Mouse (Mus musculus): Measurements from ENCODE around the gene Slc12a3.
"Not testable (repeated sequence)": the region's sequence is repeated elsewhere in the genome, so short reads cannot be mapped to it uniquely, and the experiment has no call there.

Gene Slc12a3

DNA sequence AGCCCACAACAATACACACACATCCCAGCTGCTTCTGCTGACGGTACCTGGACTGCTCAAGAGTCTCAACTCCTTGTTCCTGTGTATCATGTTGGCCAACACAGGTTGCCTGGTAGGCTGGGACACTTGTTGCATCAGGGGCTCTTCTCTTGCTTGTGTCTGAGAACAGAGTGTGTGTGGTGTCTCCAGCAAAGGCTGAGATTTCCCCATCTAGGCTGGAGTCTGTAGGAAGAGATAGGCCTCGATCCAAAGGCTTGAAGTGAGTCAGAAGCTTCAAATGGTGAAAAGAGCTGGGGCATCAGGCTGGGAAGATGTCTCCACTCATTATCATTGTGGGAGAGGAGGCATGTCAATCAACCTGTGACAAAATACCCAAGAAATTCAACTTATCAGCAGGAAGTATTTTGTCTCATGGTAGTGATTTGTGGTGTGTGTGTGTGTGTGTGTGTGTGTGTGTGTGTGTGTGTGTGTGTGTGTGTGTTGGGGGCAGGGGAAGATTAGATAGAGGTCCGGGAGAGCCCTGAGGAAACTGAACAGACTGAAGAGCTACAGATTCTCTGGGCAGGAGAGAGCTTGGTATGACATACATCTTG lies 70.5 kb downstream of the Slc12a3 start:
- DNase-seq (ENCODE audit: low spot score in 2 of 2) = no peak

DNA sequence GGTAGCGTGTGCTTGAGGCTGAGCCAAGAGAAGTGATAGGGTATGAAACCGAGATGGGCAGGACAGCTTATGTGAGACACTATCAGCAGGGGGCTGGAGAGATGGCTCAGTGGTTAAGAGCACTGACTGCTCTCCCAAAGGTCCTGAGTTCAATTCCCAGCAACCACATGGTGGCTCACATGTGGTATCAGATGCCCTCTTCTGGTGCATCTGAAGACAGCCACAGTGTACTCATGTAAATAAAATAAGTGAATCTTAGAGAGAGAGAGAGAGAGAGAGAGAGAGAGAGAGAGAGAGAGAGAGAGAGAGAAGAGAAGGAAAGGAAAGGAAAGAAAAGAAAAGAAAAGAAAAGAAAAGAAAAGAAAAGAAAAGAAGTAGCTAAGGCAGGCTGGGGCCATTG lies 71.0 kb downstream of the Slc12a3 start:
- not testable (repeated sequence) for DNase-seq (ENCODE audit: low spot score in 2 of 2)

DNA sequence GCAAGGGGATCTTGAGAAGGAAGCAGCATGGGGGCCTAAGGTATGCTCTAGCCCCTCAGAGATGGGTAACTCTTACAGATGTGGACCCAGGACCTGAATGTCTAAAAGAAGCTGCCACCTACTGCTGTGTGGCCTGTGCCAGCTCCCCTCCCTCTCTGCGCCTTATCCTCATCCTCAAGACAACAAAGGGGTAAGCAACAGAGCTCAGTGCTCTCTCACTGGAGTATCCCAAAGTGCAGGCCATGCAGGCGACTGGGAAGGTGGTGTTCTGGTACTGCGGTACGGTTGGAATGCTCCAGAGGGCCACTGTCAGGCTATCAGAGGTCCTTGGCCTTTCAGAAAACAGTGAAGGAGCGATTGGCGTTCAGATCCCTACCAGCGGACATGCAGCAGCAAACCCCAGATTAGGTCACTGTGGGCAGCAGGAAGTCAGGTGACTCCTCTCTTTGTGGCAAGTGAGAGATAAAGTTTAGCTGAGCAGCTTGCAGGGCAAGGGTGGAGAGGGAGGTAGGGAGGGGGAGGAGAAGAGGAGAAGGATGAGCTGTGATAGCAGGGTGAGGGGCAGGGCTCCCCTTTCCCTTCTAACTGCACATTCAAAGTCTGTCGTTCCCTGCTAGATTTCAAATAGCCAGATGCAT lies 79.6 kb downstream of the Slc12a3 start:
- DNase-seq (ENCODE audit: low spot score in 2 of 2) = no peak

DNA sequence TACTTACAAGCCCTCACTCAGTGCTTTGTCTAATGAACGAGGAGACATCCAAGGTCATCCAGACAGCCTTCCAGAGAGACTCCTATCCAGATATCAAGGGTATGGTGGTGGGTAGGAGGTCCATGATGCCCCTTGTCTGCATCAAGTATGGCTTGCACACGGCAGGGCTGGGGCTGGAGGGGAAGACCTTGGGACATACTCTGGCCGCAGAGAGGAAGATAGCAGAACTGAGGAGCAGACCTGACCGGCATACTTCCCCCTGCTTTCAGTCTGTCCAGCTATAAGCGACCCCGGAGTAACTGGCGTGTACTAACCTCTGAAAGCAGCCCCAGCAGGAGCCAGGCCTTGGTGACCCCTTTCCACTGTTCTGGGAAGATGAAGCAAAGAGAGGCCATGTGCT lies 80.5 kb downstream of the Slc12a3 start:
- DNase-seq (ENCODE audit: low spot score in 2 of 2) = no peak

DNA sequence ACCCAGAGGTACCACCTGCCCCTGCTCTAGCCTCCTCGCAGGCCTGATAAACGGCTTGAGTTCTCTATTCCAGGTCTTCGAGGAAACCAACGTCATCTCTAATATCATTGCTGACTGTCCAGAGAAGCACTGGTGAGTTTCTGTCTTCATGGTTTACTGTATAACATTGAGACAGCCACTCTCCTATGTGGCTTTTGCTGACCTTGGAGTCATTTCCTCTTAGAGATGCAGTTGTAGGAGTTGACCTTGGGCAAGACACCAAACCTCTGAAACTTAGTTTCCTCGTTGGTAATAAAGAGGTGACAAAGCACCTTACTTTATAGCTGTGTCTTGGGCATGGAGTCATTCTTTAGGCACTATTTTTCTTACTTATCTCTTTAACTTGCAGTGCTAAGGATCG lies 83.5 kb downstream of the Slc12a3 start:
- no peak for DNase-seq (ENCODE audit: low spot score in 2 of 2)

DNA sequence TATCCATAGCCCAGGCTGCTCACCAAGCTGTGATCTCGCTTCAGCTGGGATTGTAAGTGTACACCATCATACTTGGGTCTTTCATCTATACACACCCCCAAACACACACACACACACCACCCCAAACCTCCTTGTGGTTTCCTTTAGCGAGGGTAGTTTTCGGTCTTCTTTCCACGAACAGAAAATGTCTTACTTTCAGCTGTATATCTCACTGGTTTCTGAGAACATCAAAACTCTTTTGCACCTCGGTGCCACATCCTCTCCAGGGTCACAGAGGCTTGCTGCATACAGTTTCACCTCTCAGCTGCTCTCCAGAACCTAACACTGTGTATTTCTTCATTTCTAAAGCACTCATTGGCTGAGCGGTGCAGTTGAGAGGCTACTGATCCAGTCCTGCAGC lies 84.5 kb downstream of the Slc12a3 start:
- DNase-seq (ENCODE audit: low spot score in 2 of 2) = no peak

DNA sequence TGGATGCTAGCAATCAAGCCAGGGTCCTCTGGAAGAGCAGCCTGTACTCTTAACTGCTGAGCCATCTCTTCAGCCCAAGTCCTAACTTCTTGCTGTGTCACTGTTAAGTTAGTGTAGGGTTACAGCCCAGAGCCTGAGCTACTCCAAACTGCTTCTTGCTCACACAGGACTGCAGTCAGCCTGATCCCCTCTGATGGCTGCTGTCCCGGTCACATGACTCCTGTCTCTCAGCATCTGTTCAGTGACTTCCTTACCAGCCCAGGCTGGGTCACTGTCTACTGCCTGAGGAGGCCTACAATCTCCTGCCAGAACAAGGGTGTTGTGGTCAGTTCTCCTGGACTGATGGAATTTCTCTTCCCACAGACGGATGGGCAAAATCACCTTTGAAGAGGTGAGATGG lies 86.2 kb downstream of the Slc12a3 start:
- no peak for DNase-seq (ENCODE audit: low spot score in 2 of 2)
